Mouse (Mus musculus) CH12.LX (cell line): Measurements from ENCODE around the gene Gfy. TPM values are rescaled to one million over a fixed set of nuclear protein-coding genes. Genes with fewer than 3 reads are reported as not detected.
A peak's percentile ranks its signal among the peaks of the same experiment; 100 is the strongest.

Source experiments
- DNase-seq: peaks from one replicate; pipeline ENCODE4 v3.0.0-alpha.2; 2013; ENCODE audit errors: extremely low read depth
- H3K27ac ChIP-seq: 2 replicates; pipeline ENCODE4 v1.5.1; 2012; ENCODE audit warnings: low read depth, mild to moderate bottlenecking, control low read depth, moderate library complexity; ENCODE audit not compliant: insufficient read depth
- H3K27me3 ChIP-seq: replicated peaks from 2 replicates; pipeline ENCODE3; 2012; ENCODE audit warnings: inconsistent platforms
- H3K36me3 ChIP-seq, 2 experiments: replicated peaks in 1 of 2; 2 replicates each; pipeline versions ENCODE3 to v1.6.1; 2012; ENCODE audit warnings: inconsistent platforms in 1 of 2, low read length in 1 of 2, mild to moderate bottlenecking in 1 of 2, mixed read lengths in 1 of 2, moderate library complexity in 1 of 2; ENCODE audit not compliant: control insufficient read depth in 1 of 2, insufficient read depth in 1 of 2
- H3K4me1 ChIP-seq, 2 experiments: 2 replicates each; pipeline ENCODE4 v1.6.1; 2012; ENCODE audit warnings: inconsistent platforms in 1 of 2, moderate library complexity in 1 of 2; ENCODE audit not compliant: insufficient read depth in 2 of 2, control insufficient read depth in 1 of 2
- H3K4me2 ChIP-seq: 2 replicates; pipeline ENCODE4 v1.6.1; 2012; ENCODE audit warnings: low read depth, mild to moderate bottlenecking, control low read depth; ENCODE audit not compliant: poor library complexity, insufficient read depth, severe bottlenecking
- H3K4me3 ChIP-seq, 3 experiments: fragments of 150-350 bp in 1 of 3; sonication (generic) in 1 of 3; replicated peaks in 1 of 3; 2 replicates each; pipeline versions ENCODE3 to v1.5.1; 2011 to 2012; ENCODE audit warnings: low read depth in 2 of 3, low read length in 2 of 3, mild to moderate bottlenecking in 2 of 3, moderate library complexity in 2 of 3, control low read depth in 1 of 3, improper control_type of control experiment in 1 of 3, inconsistent platforms in 1 of 3, mixed read lengths in 1 of 3; ENCODE audit not compliant: poor library complexity in 1 of 3
- H3K79me2 ChIP-seq: replicated peaks from 2 replicates; pipeline ENCODE4 v1.6.1; 2012; ENCODE audit warnings: mild to moderate bottlenecking, moderate library complexity; ENCODE audit not compliant: control insufficient read depth, poor library complexity, insufficient read depth, severe bottlenecking; ENCODE audit errors: extremely low read depth
- H3K9ac ChIP-seq: 2 replicates; pipeline ENCODE4 v1.6.1; 2012; ENCODE audit warnings: low read depth, mild to moderate bottlenecking, control low read depth, moderate library complexity; ENCODE audit not compliant: insufficient read depth
- H3K9me3 ChIP-seq: replicated peaks from 2 replicates; pipeline ENCODE3; 2012; ENCODE audit warnings: low read length, inconsistent platforms, mixed read lengths
- CHD1 ChIP-seq: IDR thresholded peaks from 2 replicates; pipeline ENCODE4 v1.6.1; 2012; ENCODE audit warnings: low read depth, low read length, improper control_type of control experiment, inconsistent platforms
- CHD2 ChIP-seq: IDR thresholded peaks from 2 replicates; pipeline ENCODE4 v1.6.1; 2011; ENCODE audit warnings: low read length, improper control_type of control experiment
- CTCF ChIP-seq, 2 experiments: IDR thresholded peaks in 1 of 2; conservative IDR thresholded peaks in 1 of 2; 2 replicates each; pipeline ENCODE4 v1.5.1; 2011 to 2012; ENCODE audit warnings: low read depth in 2 of 2, low read length in 2 of 2, improper control_type of control experiment in 1 of 2, inconsistent platforms in 1 of 2, mild to moderate bottlenecking in 1 of 2, moderate library complexity in 1 of 2
- E2F4 ChIP-seq: IDR thresholded peaks from 2 replicates; pipeline ENCODE4 v1.6.1; 2011; ENCODE audit warnings: low read depth, low read length, improper control_type of control experiment; ENCODE audit not compliant: insufficient replicate concordance
- EP300 ChIP-seq: IDR thresholded peaks from 2 replicates; pipeline ENCODE4 v1.6.1; 2011; ENCODE audit warnings: low read length, improper control_type of control experiment
- ETS1 ChIP-seq: conservative IDR thresholded peaks from 2 replicates; pipeline ENCODE4 v1.6.1; 2012; ENCODE audit warnings: low read depth, mild to moderate bottlenecking, inconsistent platforms, low read length, improper control_type of control experiment, moderate library complexity
- GABPA ChIP-seq: IDR thresholded peaks from 2 replicates; pipeline ENCODE4 v1.6.1; 2012; ENCODE audit warnings: low read depth, low read length, improper control_type of control experiment, inconsistent platforms; ENCODE audit not compliant: insufficient replicate concordance
- MAFK ChIP-seq: IDR thresholded peaks from 2 replicates; pipeline ENCODE4 v1.6.1; 2011; ENCODE audit warnings: low read length, improper control_type of control experiment; ENCODE audit not compliant: insufficient replicate concordance
- MEF2A ChIP-seq: IDR thresholded peaks from 2 replicates; pipeline ENCODE4 v1.6.1; 2014; ENCODE audit warnings: low read depth, mild to moderate bottlenecking, inconsistent platforms, low read length, improper control_type of control experiment, borderline replicate concordance
- MYC ChIP-seq: IDR thresholded peaks from 2 replicates; pipeline ENCODE4 v1.6.1; 2011; ENCODE audit warnings: low read depth, mild to moderate bottlenecking, improper control_type of control experiment, low read length
- NELFE ChIP-seq: IDR thresholded peaks from 2 replicates; pipeline ENCODE4 v1.6.1; 2011; ENCODE audit warnings: low read depth, low read length, improper control_type of control experiment
- RAD21 ChIP-seq: IDR thresholded peaks from 2 replicates; pipeline ENCODE4 v1.6.1; 2011; ENCODE audit warnings: low read depth, mild to moderate bottlenecking, low read length, improper control_type of control experiment, moderate library complexity
- RCOR1 ChIP-seq: conservative IDR thresholded peaks from 2 replicates; pipeline ENCODE4 v1.6.1; 2012; ENCODE audit warnings: low read depth, mild to moderate bottlenecking, inconsistent platforms, low read length, improper control_type of control experiment
- TBP ChIP-seq: conservative IDR thresholded peaks from 2 replicates; pipeline ENCODE4 v1.6.1; 2011; ENCODE audit warnings: low read depth, low read length, improper control_type of control experiment
- TCF12 ChIP-seq: IDR thresholded peaks from 2 replicates; pipeline ENCODE4 v1.6.1; 2014; ENCODE audit warnings: low read depth, mild to moderate bottlenecking, inconsistent platforms, low read length, improper control_type of control experiment
- ZC3H11A ChIP-seq: IDR thresholded peaks from 2 replicates; pipeline ENCODE4 v1.6.1; 2012; ENCODE audit warnings: low read depth, mild to moderate bottlenecking, inconsistent platforms, low read length, improper control_type of control experiment
- ZKSCAN1 ChIP-seq: IDR thresholded peaks from 2 replicates; pipeline ENCODE4 v1.6.1; 2012; ENCODE audit warnings: low read depth, inconsistent platforms, low read length, improper control_type of control experiment, borderline replicate concordance
- ZMIZ1 ChIP-seq: IDR thresholded peaks from 2 replicates; pipeline ENCODE4 v1.6.1; 2012; ENCODE audit warnings: low read depth, mild to moderate bottlenecking, inconsistent platforms, low read length, improper control_type of control experiment
- dilution Hi-C: fragments of 300-500 bp; cut with MboI; formaldehyde crosslinking; loops from 2 replicates; pipeline ENCODE4 v1.14.3; 2020; ENCODE audit warnings: low sequenced_read_pairs; ENCODE audit not compliant: extremely low pct_unique_long_range_greater_than_20kb, extremely low pct_ligation_motif_present
- in situ Hi-C: fragments of 300-500 bp; cut with MboI; formaldehyde crosslinking; loops from 3 replicates; pipeline ENCODE4 v1.14.3; 2019; ENCODE audit warnings: low sequenced_read_pairs, low pct_ligation_motif_present, low pct_unique_long_range_greater_than_20kb, mixed read lengths
- polyA plus RNA-seq: library from polyadenylated mRNA; unstranded; fragments of >175 nt; gene quantifications from 2 replicates; pipeline ENCODE4 v1.2.1, GENCODE M21; 2012; ENCODE audit warnings: low read depth; ENCODE audit not compliant: insufficient read length
- total RNA-seq, 2 experiments: library from RNA; depleted of rRNA; stranded (reverse); fragments of 300-350 nt in 1 of 2; fragments of >200 nt in 1 of 2; gene quantifications; 2 replicates each; pipeline ENCODE4 v1.2.3; 2012 to 2014

Gfy gene
- total and polyA plus RNA-seq, 3 experiments: not detected

DNA sequence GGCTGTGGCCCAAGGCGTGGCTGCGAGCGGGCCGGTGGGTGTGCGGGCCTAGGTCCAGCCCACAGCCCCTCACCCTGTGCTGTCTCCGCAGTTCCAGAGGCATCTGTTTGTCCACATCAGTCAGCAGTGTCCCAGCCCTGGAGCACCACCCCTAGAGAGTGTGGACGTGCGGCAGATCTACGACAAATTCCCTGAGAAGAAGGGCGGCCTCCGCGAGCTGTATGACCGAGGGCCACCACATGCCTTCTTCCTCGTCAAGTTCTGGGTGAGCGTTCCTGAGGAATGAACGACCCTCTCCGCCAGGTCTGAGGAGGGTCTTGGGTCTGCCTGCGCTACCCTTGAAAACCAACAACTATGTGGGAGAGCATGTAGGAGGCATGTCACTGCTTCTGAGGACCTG is 49.2 kb upstream of the Gfy start:
- no peak for DNase-seq
- dilution Hi-C loops: no loop called here
- Histone ChIP-seq H3K27ac (no peak overlapping the region), H3K4me3 (no peak overlapping the region), H3K27me3 (no peaks in the 10 kb centered on the region)
- TF ChIP-seq NELFE: no peak
- TF ChIP-seq ZMIZ1: 0 out of 2 replicates have a peak, but pooled peaks have one; percentile 13
- TF ChIP-seq, all 38 proteins: peak for 1
- H3K79me2 ChIP-seq: no peaks in the 10 kb centered on the region
- in situ Hi-C loops: no loop called here
- H3K4me1 ChIP-seq: peaks cover 8 to 44% of the 10 kb centered on the region in 2 experiments; a peak in 3 of 4 replicates
- no peak overlapping the region for H3K9ac ChIP-seq
- H3K36me3 ChIP-seq: peaks cover 7 to 34% of the 10 kb centered on the region in 2 experiments
- H3K9me3 ChIP-seq: peaks cover 6% of the 10 kb centered on the region
- H3K4me2 ChIP-seq: no peak overlapping the region

DNA sequence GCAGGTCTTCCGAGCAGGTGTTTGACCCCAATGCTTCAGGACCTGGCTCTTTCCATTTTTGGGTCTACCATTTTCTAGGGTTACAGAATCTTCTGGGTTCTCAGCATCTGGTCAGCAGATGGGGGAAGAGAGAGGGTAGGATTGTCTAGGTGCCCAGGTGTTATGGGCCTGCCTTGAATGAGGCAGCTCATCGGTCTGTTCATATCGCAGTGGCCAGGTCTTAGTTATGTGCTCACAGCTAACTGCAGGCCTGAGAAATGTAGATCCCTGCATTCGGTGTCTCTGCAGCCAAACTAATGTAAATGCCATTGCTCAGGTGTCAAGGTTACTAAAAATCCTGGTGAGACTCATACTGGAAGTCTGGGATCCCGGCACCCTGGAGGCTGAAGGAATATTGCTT is 47.1 kb upstream of the Gfy start:
- Histone ChIP-seq H3K4me2 (no peak overlapping the region), H3K79me2 (no peaks in the 10 kb centered on the region), H3K36me3 (peaks cover 0 to 14% of the 10 kb centered on the region in 2 experiments), H3K9me3 (peaks cover 7% of the 10 kb centered on the region), H3K4me3 (no peak overlapping the region), H3K4me1 (peaks cover 9 to 44% of the 10 kb centered on the region in 2 experiments; a peak in 3 of 4 replicates), H3K27me3 (no peaks in the 10 kb centered on the region), H3K27ac (no peak overlapping the region), H3K9ac (no peak overlapping the region)
- dilution Hi-C loops: no loop called here
- no peak for DNase-seq
- TF ChIP-seq ZKSCAN1: no peak
- TF ChIP-seq CHD1: no peak
- TF ChIP-seq ETS1: no peak
- TF ChIP-seq EP300: no peak
- TF ChIP-seq MAFK: no peak
- no peak for TF ChIP-seq E2F4
- TF ChIP-seq MYC: no peak
- no peak for TF ChIP-seq RAD21
- no peak for TF ChIP-seq TBP
- TF ChIP-seq CHD2: no peak
- no peak for TF ChIP-seq MEF2A
- no peak for TF ChIP-seq CTCF (conservative IDR thresholded peaks at IDR 0.05 in 1 of 2, IDR thresholded peaks at IDR 0.05 in 1 of 2; ENCODE audit: low read depth in 2 of 2, low read length in 2 of 2)
- TF ChIP-seq ZC3H11A: no peak
- TF ChIP-seq ZMIZ1: no peak
- TF ChIP-seq GABPA: no peak
- TF ChIP-seq RCOR1: no peak
- TF ChIP-seq TCF12: no peak
- in situ Hi-C loops: no loop called here
